In the genomic region with DNA sequence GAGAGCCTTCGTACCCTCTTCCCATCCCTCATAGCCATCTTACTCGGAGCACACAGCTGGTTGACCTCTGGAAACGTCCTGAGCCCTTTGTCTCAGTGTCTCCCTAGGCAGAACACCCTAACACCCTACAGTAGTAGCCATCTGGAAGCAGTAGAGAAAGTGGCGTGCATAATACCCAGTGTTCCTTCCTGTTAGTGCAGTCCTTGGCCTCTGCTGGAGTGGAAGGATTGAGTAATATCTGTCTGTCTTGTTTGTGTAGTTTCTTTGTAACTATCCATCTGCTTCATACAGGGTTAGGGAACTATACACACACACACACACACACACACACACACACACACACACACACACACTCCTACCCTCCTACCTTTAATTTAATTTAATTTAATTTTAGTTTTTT, we compare ENCODE assay signal across 20 mouse cellular contexts.
DNase-seq lines count a peak whose midpoint lies in the region; ATAC-seq and TF ChIP-seq lines count a peak whose summit lies in the region.
"Had no signal": no experiment of that assay in that cellular context is flagged by ENCODE, and none has a peak within 500 bp of the region (broad histone marks: within the 10 kb centered on the region; RNA-seq: fewer than 3 reads in every experiment).

No protein-coding gene starts in this region.

- H3K79me2 ChIP-seq in liver, adult 2 months (ENCODE audit: control insufficient read depth, insufficient read depth, low read length) = no peaks in the 10 kb centered on the region

- H3K27ac ChIP-seq in liver, adult 2 months (replicated peaks; ENCODE audit: insufficient read depth, low read depth, low read length) = no peak overlapping the region
- H3K27ac ChIP-seq in liver, embryonic 12.5 days = no peak overlapping the region
- H3K27ac ChIP-seq in bone marrow macrophage, adult 2 months (ENCODE audit: insufficient read depth, low read depth, low read length) = peak overlapping the region; percentile 7; the same call in 1 of the 2 replicates
- H3K27ac ChIP-seq: embryonic facial prominence, embryonic 12.5 days; forebrain, embryonic 13.5 days; gastrocnemius, adult 2 months; heart, embryonic 13.5 days had no signal

- no peak for TF ChIP-seq CTCF in liver, adult 2 months (IDR thresholded peaks at IDR 0.05; ENCODE audit: low read depth, low read length)
- no peak for TF ChIP-seq CTCF in bone marrow macrophage, adult 2 months (IDR thresholded peaks at IDR 0.05; ENCODE audit: low read depth, low read length)

- H3K36me3 ChIP-seq in liver, adult 2 months (ENCODE audit: control insufficient read depth, insufficient read depth, low read length) = peaks cover 49% of the 10 kb centered on the region
- H3K36me3 ChIP-seq in liver, embryonic 12.5 days = peaks cover 84% of the 10 kb centered on the region

- H3K9me3 ChIP-seq in liver, embryonic 12.5 days (replicated peaks) = no peaks in the 10 kb centered on the region
- H3K9me3 ChIP-seq: embryonic facial prominence, embryonic 12.5 days; G1E had no signal

- ATAC-seq in liver, embryonic 12.5 days = no peak
- peak; percentile 72 for ATAC-seq in megakaryocyte progenitor cell, adult 5-6 weeks (replicated peaks; ENCODE audit: poor library complexity)
- ATAC-seq: forebrain, embryonic 13.5 days; hindbrain, embryonic 16.5 days had no signal

- TF ChIP-seq POLR2A in liver, adult 2 months (IDR thresholded peaks at IDR 0.05; ENCODE audit: extremely low read depth, insufficient read depth, low read length) = no peak
- TF ChIP-seq POLR2A in bone marrow macrophage, adult 2 months (IDR thresholded peaks at IDR 0.05; ENCODE audit: borderline replicate concordance, low read depth, low read length) = no peak

- H3K4me2 ChIP-seq in liver, embryonic 12.5 days = no peak overlapping the region
- H3K4me2 ChIP-seq: embryonic facial prominence, embryonic 12.5 days; forebrain, embryonic 13.5 days; heart, embryonic 13.5 days had no signal

- no peaks in the 10 kb centered on the region for H3K27me3 ChIP-seq in liver, adult 2 months (ENCODE audit: control insufficient read depth, insufficient read depth, low read length)
- H3K27me3 ChIP-seq in liver, embryonic 12.5 days (replicated peaks) = no peaks in the 10 kb centered on the region
- H3K27me3 ChIP-seq: embryonic facial prominence, embryonic 12.5 days; forebrain, embryonic 13.5 days; heart, embryonic 13.5 days had no signal

- 63% methylated on average over 4 of the region's 4 CpGs for WGBS in liver, adult 2 months
- WGBS in liver, embryonic 12.5 days (ENCODE audit: insufficient replicate concordance) = 67% methylated on average over 4 of the region's 4 CpGs

- no peaks in the 10 kb centered on the region for H3K4me1 ChIP-seq in liver, adult 2 months (ENCODE audit: control insufficient read depth, insufficient read depth, low read length)
- no peaks in the 10 kb centered on the region for H3K4me1 ChIP-seq in liver, embryonic 12.5 days
- H3K4me1 ChIP-seq in bone marrow macrophage, adult 2 months (ENCODE audit: control insufficient read depth, insufficient read depth, low read length) = peaks cover 8% of the 10 kb centered on the region
- H3K4me1 ChIP-seq: embryonic facial prominence, embryonic 12.5 days; forebrain, embryonic 13.5 days; heart, embryonic 13.5 days had no signal

- no peak overlapping the region for H3K4me3 ChIP-seq in liver, adult 2 months (ENCODE audit: insufficient read depth, low read depth, low read length)
- H3K4me3 ChIP-seq in liver, embryonic 12.5 days = no peak overlapping the region
- no peak overlapping the region for H3K4me3 ChIP-seq in bone marrow macrophage, adult 2 months (ENCODE audit: insufficient read depth, low read length)
- H3K4me3 ChIP-seq: embryonic facial prominence, embryonic 12.5 days; forebrain, embryonic 13.5 days; gastrocnemius, adult 2 months; heart, embryonic 13.5 days had no signal

- DNase-seq in liver, adult 2 months (ENCODE audit: extremely low read depth, low read depth, low spot score) = peak; percentile 43
- peak; percentile 42 for DNase-seq in 416B (ENCODE audit: low read depth)
- DNase-seq in urinary bladder, postnatal 10 days (ENCODE audit: low spot score) = no peak
- DNase-seq: adrenal gland, adult 8-10 months; adrenal gland, postnatal 36 days; cerebellum, adult 11 months; cerebellum, adult 9-10 months; cerebellum, postnatal 25 days; gastrocnemius, adult 2 months; gastrocnemius, postnatal 25 days; heart, adult 11 months; heart, postnatal 36 days had no signal

- H3K9ac ChIP-seq in liver, adult 2 months (ENCODE audit: low read depth, low read length) = no peak overlapping the region
- H3K9ac ChIP-seq in liver, embryonic 12.5 days = no peak overlapping the region
- H3K9ac ChIP-seq: embryonic facial prominence, embryonic 12.5 days; forebrain, embryonic 13.5 days; heart, embryonic 13.5 days had no signal
